Mouse (Mus musculus): ENCODE measurements around the gene Meiob. TPM values are rescaled to one million over a fixed set of nuclear protein-coding genes. Genes with fewer than 3 reads are reported as not detected.

Meiob gene
- total RNA-seq, 2 experiments from 2014 or later, result not detected

Other genes starting within 250 kb of the Meiob start
- 100 to 1,000 TPM; 116 to 157 TPM for gene Tsc2, start 171.7 kb upstream of the Meiob start, total RNA-seq (2021)
- gene Nthl1, start 171.6 kb upstream of the Meiob start, total RNA-seq (2021), result 1 to 10 TPM; 4.2 to 6.6 TPM
- 10 to 100 TPM; 51.0 to 51.2 TPM for gene Slc9a3r2, start 154.0 kb upstream of the Meiob start, total RNA-seq (2021)
- 1 to 10 TPM; 1.1 to 1.3 TPM for gene Npw, start 145.8 kb upstream of the Meiob start, total RNA-seq (2021)
- 10 to 100 TPM; 30.5 to 45.1 TPM for gene Zfp598, start 134.6 kb upstream of the Meiob start, total RNA-seq (2021)
- 100 to 1,000 TPM; 179 to 200 TPM for gene Syngr3, start 114.3 kb upstream of the Meiob start, total RNA-seq (2021)
- gene Gfer, start 108.1 kb upstream of the Meiob start, total RNA-seq (2021), result 10 to 100 TPM; 18.2 TPM
- gene Noxo1, start 108.1 kb upstream of the Meiob start, total RNA-seq (2021), result 1 to 10 TPM; 2.1 to 2.9 TPM
- gene Tbl3, start 96.6 kb upstream of the Meiob start, total RNA-seq (2021), result 10 to 100 TPM; 26.9 to 29.6 TPM
- gene Rnf151, start 86.2 kb upstream of the Meiob start, total RNA-seq (2021), result not detected
- 100 to 1,000 TPM; 291 to 312 TPM for gene Rps2, start 86.2 kb upstream of the Meiob start, total RNA-seq (2021)
- 100 to 1,000 TPM; 193 to 210 TPM for gene Ndufb10, start 79.8 kb upstream of the Meiob start, total RNA-seq (2021)
- under 1 TPM; 0.39 to 0.57 TPM for gene Rpl3l, start 76.5 kb upstream of the Meiob start, total RNA-seq (2021)
- gene Msrb1, start 67.6 kb upstream of the Meiob start, total RNA-seq (2021), result 10 to 100 TPM; 36.4 to 46.7 TPM
- gene Hs3st6, start 51.3 kb upstream of the Meiob start, total RNA-seq (2021), result under 1 TPM; 0.36 to 0.44 TPM
- 100 to 1,000 TPM; 134 to 153 TPM for gene Hagh, start 35.9 kb downstream of the Meiob start, total RNA-seq (2021)
- 10 to 100 TPM; 18.0 to 20.5 TPM for gene Fahd1, start 46.1 kb downstream of the Meiob start, total RNA-seq (2021)
- gene Igfals, start 61.7 kb downstream of the Meiob start, total RNA-seq (2021), result not detected
- gene Nubp2, start 82.1 kb downstream of the Meiob start, total RNA-seq (2021), result 10 to 100 TPM; 31.4 to 34.8 TPM
- gene Spsb3, start 82.4 kb downstream of the Meiob start, total RNA-seq (2021), result 10 to 100 TPM; 56.4 to 63.7 TPM
- gene Eme2, start 90.8 kb downstream of the Meiob start, total RNA-seq (2021), result 10 to 100 TPM; 47.4 to 60.0 TPM
- gene Mrps34, start 90.8 kb downstream of the Meiob start, total RNA-seq (2021), result 10 to 100 TPM; 61.8 to 74.6 TPM
- 10 to 100 TPM; 41.4 to 54.3 TPM for gene Nme3, start 92.2 kb downstream of the Meiob start, total RNA-seq (2021)
- gene Mapk8ip3, start 132.7 kb downstream of the Meiob start, total RNA-seq (2021), result 100 to 1,000 TPM; 363 to 396 TPM
- gene Jpt2, start 156.4 kb downstream of the Meiob start, total RNA-seq (2021), result 1 to 10 TPM; 4.8 to 5.7 TPM
- gene Cramp1l, start 211.5 kb downstream of the Meiob start, total RNA-seq (2021), result 10 to 100 TPM; 28.6 to 29.0 TPM
- gene Ift140, start 211.8 kb downstream of the Meiob start, total RNA-seq (2021), result 10 to 100 TPM; 18.6 to 25.5 TPM